Mouse (Mus musculus): ENCODE measurements at regions not wholly inside any gene's neighbourhood (a gene's known extent, or its start where the extent isn't known, plus 50 kb on each side); places are given as distances from the start of the nearest gene placed in this dataset.

- no peak overlapping the region for H3K27ac ChIP-seq (ENCODE audit: control insufficient read depth, low read depth, low read length)
- TF ChIP-seq RAD21 (IDR thresholded peaks at IDR 0.05; ENCODE audit: low read depth, low read length) (no peak), KAT2A (conservative IDR thresholded peaks at IDR 0.05; ENCODE audit: low read depth, low read length) (no peak), MYC (IDR thresholded peaks at IDR 0.05; ENCODE audit: low read depth, low read length) (no peak), CTCF (IDR thresholded peaks at IDR 0.05 in 2 of 3, conservative IDR thresholded peaks at IDR 0.05 in 1 of 3; ENCODE audit: control insufficient read depth in 1 of 3, insufficient read depth in 1 of 3, low read depth in 2 of 3, low read length in 3 of 3, poor library complexity in 1 of 3, severe bottlenecking in 1 of 3) (no peak), USF2 (IDR thresholded peaks at IDR 0.05; ENCODE audit: borderline replicate concordance in 1 of 2, insufficient read depth in 1 of 2, low read depth in 1 of 2, low read length in 2 of 2) (no peak), POLR2A (IDR thresholded peaks at IDR 0.05; ENCODE audit: control insufficient read depth in 1 of 2, insufficient read depth in 1 of 2, low read depth in 1 of 2, low read length in 2 of 2, poor library complexity in 1 of 2) (no peak), TCF12 (IDR thresholded peaks at IDR 0.05; ENCODE audit: low read depth, low read length) (no peak), ETS1 (IDR thresholded peaks at IDR 0.05; ENCODE audit: low read depth, low read length) (no peak), UBTF (IDR thresholded peaks at IDR 0.05; ENCODE audit: borderline replicate concordance, insufficient read depth, low read depth, low read length) (no peak), EP300 (IDR thresholded peaks at IDR 0.05; ENCODE audit: low read depth in 1 of 2, low read length in 2 of 2) (no peak), TBP (IDR thresholded peaks at IDR 0.05; ENCODE audit: low read depth, low read length) (no peak), MAFK (IDR thresholded peaks at IDR 0.05; ENCODE audit: borderline replicate concordance, low read depth, low read length) (no peak), MAZ (IDR thresholded peaks at IDR 0.05; ENCODE audit: low read depth, low read length) (no peak), RCOR1 (IDR thresholded peaks at IDR 0.05; ENCODE audit: low read depth, low read length) (no peak)
- no peak for DNase-seq (ENCODE audit: low read depth, low spot score)
- H3K36me3 ChIP-seq (ENCODE audit: control insufficient read depth in 1 of 2, insufficient read depth in 2 of 2, low read length in 2 of 2): no peaks in the 10 kb centered on the region
- no peak overlapping the region for H3K9ac ChIP-seq (ENCODE audit: control insufficient read depth, low read depth, low read length, poor library complexity, severe bottlenecking)
- no peaks in the 10 kb centered on the region for H3K27me3 ChIP-seq (ENCODE audit: control insufficient read depth in 1 of 2, insufficient read depth in 2 of 2, low read length in 2 of 2)
- H3K4me3 ChIP-seq (ENCODE audit: control insufficient read depth in 1 of 2, insufficient read depth in 1 of 2, low read depth in 2 of 2, low read length in 2 of 2): no peak overlapping the region
- no peaks in the 10 kb centered on the region for H3K4me1 ChIP-seq (ENCODE audit: control insufficient read depth in 1 of 2, insufficient read depth in 2 of 2, low read length in 2 of 2)
- no peaks in the 10 kb centered on the region for H3K79me2 ChIP-seq (ENCODE audit: control insufficient read depth, insufficient read depth, low read length, poor library complexity)
- H3K9me3 ChIP-seq (replicated peaks; ENCODE audit: insufficient read depth, low read length): no peaks in the 10 kb centered on the region
These were observed 2942.3 kb upstream of the Gm7489 start for GRCm38 (mm10) chr15:50942429-50942828.

GRCm38 (mm10) chr15:50944976-50945375, 2939.7 kb upstream of the Gm7489 start:
- Histone ChIP-seq H3K27ac (ENCODE audit: control insufficient read depth, low read depth, low read length) (no peak overlapping the region), H3K9me3 (replicated peaks; ENCODE audit: insufficient read depth, low read length) (no peaks in the 10 kb centered on the region), H3K79me2 (ENCODE audit: control insufficient read depth, insufficient read depth, low read length, poor library complexity) (no peaks in the 10 kb centered on the region), H3K9ac (ENCODE audit: control insufficient read depth, low read depth, low read length, poor library complexity, severe bottlenecking) (no peak overlapping the region), H3K27me3 (ENCODE audit: control insufficient read depth in 1 of 2, insufficient read depth in 2 of 2, low read length in 2 of 2) (no peaks in the 10 kb centered on the region), H3K4me3 (ENCODE audit: control insufficient read depth in 1 of 2, insufficient read depth in 1 of 2, low read depth in 2 of 2, low read length in 2 of 2) (no peak overlapping the region), H3K36me3 (ENCODE audit: control insufficient read depth in 1 of 2, insufficient read depth in 2 of 2, low read length in 2 of 2) (no peaks in the 10 kb centered on the region), H3K4me1 (ENCODE audit: control insufficient read depth in 1 of 2, insufficient read depth in 2 of 2, low read length in 2 of 2) (no peaks in the 10 kb centered on the region)
- TF ChIP-seq ZNF384 (IDR thresholded peaks at IDR 0.05; ENCODE audit: low read depth, low read length) (no peak), ZKSCAN1 (IDR thresholded peaks at IDR 0.05; ENCODE audit: low read depth, low read length) (no peak), GATA1 (IDR thresholded peaks at IDR 0.05; ENCODE audit: low read depth, low read length) (no peak), JUND (IDR thresholded peaks at IDR 0.05; ENCODE audit: low read depth, low read length) (no peak), TAL1 (IDR thresholded peaks at IDR 0.05; ENCODE audit: low read length) (no peak), ZC3H11A (IDR thresholded peaks at IDR 0.05; ENCODE audit: low read depth, low read length) (no peak), CTCF (IDR thresholded peaks at IDR 0.05 in 2 of 3, conservative IDR thresholded peaks at IDR 0.05 in 1 of 3; ENCODE audit: control insufficient read depth in 1 of 3, insufficient read depth in 1 of 3, low read depth in 2 of 3, low read length in 3 of 3, poor library complexity in 1 of 3, severe bottlenecking in 1 of 3) (no peak), TCF12 (IDR thresholded peaks at IDR 0.05; ENCODE audit: low read depth, low read length) (no peak), MAX (IDR thresholded peaks at IDR 0.05; ENCODE audit: low read length) (no peak), GABPA (IDR thresholded peaks at IDR 0.05; ENCODE audit: low read depth, low read length) (no peak), RAD21 (IDR thresholded peaks at IDR 0.05; ENCODE audit: low read depth, low read length) (no peak), HCFC1 (IDR thresholded peaks at IDR 0.05; ENCODE audit: low read depth, low read length) (no peak), ZMIZ1 (IDR thresholded peaks at IDR 0.05; ENCODE audit: low read depth, low read length) (no peak)
- no peak for DNase-seq (ENCODE audit: low read depth, low spot score)
